Mouse (Mus musculus) neural tube, embryonic 12.5 days (tissue): Measurements from ENCODE around the gene Ntm. TPM values are rescaled to one million over a fixed set of nuclear protein-coding genes. Genes with fewer than 3 reads are reported as not detected.
A peak's percentile ranks its signal among the peaks of the same experiment; 100 is the strongest.

ENCODE experiments used
- ATAC-seq: fragments of 200-750 bp; cut with Nextera tagmentation; 2 replicates; pipeline ENCODE4 v1.8.0; 2017; ENCODE audit warnings: low read depth, mild to moderate bottlenecking, moderate TSS enrichment, moderate library complexity; ENCODE audit not compliant: low FRiP score
- H3K27ac ChIP-seq: fragments of 300-500 bp; sonication (generic); 2 replicates; pipeline ENCODE4 v1.5.1; 2016
- H3K27me3 ChIP-seq: fragments of 300-500 bp; sonication (generic); replicated peaks from 2 replicates; pipeline ENCODE4 v1.6.1; 2016; ENCODE audit warnings: mild to moderate bottlenecking
- H3K36me3 ChIP-seq: fragments of 300-500 bp; sonication (generic); 2 replicates; pipeline ENCODE4 v1.6.1; 2016; ENCODE audit warnings: mild to moderate bottlenecking
- H3K4me1 ChIP-seq: fragments of 300-500 bp; sonication (generic); 2 replicates; pipeline ENCODE4 v1.6.1; 2016
- H3K4me2 ChIP-seq: fragments of 300-500 bp; sonication (generic); replicated peaks from 2 replicates; pipeline ENCODE4 v1.6.1; 2016; ENCODE audit warnings: mild to moderate bottlenecking
- H3K4me3 ChIP-seq: fragments of 300-500 bp; sonication (generic); 2 replicates; pipeline ENCODE4 v1.5.1; 2016
- H3K9ac ChIP-seq: fragments of 300-500 bp; sonication (generic); 2 replicates; pipeline ENCODE4 v1.6.1; 2016; ENCODE audit warnings: mild to moderate bottlenecking
- H3K9me3 ChIP-seq: fragments of 300-500 bp; sonication (generic); 2 replicates; pipeline ENCODE4 v1.6.1; 2016; ENCODE audit warnings: mild to moderate bottlenecking
- WGBS: fragments of 180-500 bp; shearing (Covaris S2); methylation state at CpG from one replicate; pipeline ENCODE4 v1.1.7; 2016; 5-methylcytosine and 5-hydroxymethylcytosine counted together
- polyA plus RNA-seq: library from polyadenylated mRNA; unstranded; fragments of >200 nt; fragmentation: Nextera tagmentation; extraction: Ambion mirVana; gene quantifications from 2 replicates; pipeline ENCODE4 v1.2.1, GENCODE M21; 2016

Ntm gene
- polyA plus RNA-seq, 1 experiment from 2014 or later: 68.6 TPM

DNA sequence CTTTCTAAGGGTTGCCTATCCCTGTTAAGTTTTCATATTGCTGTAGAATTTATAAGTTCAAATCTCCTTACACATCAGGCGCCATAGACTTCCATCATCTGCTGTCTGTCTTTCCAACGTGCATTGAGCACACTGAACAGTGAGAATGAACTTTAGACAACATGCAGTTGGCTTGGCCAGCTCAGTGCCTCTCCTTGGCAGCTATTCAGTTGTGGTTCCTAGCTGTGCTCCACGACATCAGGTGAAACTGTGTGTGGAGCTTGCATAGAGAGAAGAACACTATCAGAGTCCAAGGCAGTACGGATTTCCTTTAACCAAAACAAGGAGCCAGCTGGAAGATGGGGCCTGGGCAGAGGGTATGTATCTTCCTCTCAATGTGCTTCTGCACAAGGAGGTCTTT is 199.6 kb downstream of the Ntm start:
- no peak overlapping the region for H3K4me3 ChIP-seq
- no peak overlapping the region for H3K9ac ChIP-seq
- H3K36me3 ChIP-seq: no peaks in the 10 kb centered on the region
- no peaks in the 10 kb centered on the region for H3K27me3 ChIP-seq
- no peak for ATAC-seq
- H3K4me1 ChIP-seq: 0 out of 2 replicates have a peak, but pooled peaks cover 3% of the 10 kb centered on the region
- H3K9me3 ChIP-seq: no peaks in the 10 kb centered on the region
- no peak overlapping the region for H3K4me2 ChIP-seq
- no peak overlapping the region for H3K27ac ChIP-seq
- WGBS: 86% methylated on average over 4 of the region's 4 CpGs

DNA sequence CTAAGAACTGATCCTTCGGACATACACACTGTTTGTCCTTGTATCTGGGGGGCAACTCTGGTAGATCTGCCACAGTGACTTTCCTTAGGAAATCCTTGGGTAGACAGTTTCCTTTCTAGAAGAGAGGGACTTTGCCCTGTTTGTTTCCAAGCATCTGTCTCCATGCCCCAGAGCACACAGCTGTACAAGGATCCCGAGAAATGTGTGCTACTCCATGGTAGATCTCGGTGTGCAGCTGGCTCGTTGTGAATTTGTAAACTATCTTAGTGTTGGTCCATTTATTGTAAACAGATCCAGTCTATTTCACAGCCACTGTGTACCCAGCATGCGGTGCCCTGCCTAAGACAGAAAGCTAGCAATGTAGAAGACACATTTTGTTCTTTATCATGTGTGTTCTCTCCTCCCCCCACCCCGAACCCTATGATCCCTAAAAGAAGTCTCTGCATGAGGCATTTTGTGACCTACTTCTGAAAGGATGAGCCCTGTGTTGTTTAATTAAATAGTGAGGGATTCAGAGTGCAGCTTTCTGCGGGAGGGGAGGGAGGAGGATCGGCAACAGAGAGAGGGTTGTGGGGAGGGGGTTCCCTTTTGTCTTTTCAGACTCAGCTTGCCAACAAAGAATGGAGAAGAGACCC is 200.9 kb downstream of the Ntm start:
- Histone ChIP-seq H3K4me3 (no peak overlapping the region), H3K9me3 (no peaks in the 10 kb centered on the region), H3K9ac (no peak overlapping the region), H3K27me3 (no peaks in the 10 kb centered on the region), H3K4me2 (no peak overlapping the region), H3K36me3 (no peaks in the 10 kb centered on the region), H3K27ac (no peak overlapping the region), H3K4me1 (0 out of 2 replicates have a peak, but pooled peaks cover 3% of the 10 kb centered on the region)
- 43% methylated on average over 8 of the region's 8 CpGs for WGBS
- ATAC-seq: no peak

DNA sequence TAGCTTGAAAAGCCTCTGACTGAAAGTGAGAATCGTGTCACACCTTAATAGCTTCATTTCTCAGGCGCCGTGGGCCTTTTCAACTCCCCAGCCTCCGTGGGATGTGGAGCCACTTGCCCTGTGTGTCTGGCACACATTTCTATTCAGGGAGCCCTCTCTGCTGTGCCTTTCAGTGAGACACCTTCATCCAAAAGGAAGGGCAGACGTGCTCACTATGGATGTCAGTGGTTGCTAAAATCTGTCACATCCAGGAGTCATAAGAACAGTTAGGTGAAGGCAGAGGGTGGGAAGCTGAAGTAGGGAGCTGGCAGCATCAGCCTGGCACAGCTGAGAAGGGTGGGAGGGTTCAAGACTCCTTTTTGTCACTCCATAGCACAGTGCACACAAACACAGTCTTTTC is 201.4 kb downstream of the Ntm start:
- H3K4me1 ChIP-seq: 0 out of 2 replicates have a peak, but pooled peaks cover 3% of the 10 kb centered on the region
- H3K9me3 ChIP-seq: no peaks in the 10 kb centered on the region
- no peak overlapping the region for H3K4me3 ChIP-seq
- no peaks in the 10 kb centered on the region for H3K27me3 ChIP-seq
- H3K9ac ChIP-seq: no peak overlapping the region
- H3K27ac ChIP-seq: no peak overlapping the region
- H3K36me3 ChIP-seq: no peaks in the 10 kb centered on the region
- WGBS: 89% methylated on average over 5 of the region's 5 CpGs
- no peak overlapping the region for H3K4me2 ChIP-seq
- ATAC-seq: no peak

DNA sequence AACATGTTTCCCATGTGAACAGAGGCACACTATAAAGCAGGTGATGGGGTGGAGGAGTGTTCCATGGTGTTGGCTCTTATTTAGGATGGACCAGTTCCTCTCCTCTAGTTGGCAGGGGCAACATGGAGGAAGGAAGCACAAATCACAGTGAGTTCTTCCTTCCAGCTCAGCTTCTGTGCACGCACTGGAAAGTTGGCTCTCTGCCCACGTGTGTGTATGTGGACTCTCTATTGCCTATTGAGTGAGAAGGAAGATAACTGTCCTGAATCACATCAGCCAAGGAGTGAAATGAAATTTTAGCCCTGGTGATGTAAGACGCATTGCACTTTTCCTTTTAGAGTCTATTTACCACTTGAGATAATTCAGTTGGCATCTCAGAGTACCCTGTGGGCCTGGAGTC is 203.0 kb downstream of the Ntm start:
- ATAC-seq: no peak
- Histone ChIP-seq H3K4me3 (no peak overlapping the region), H3K9ac (no peak overlapping the region), H3K27ac (no peak overlapping the region), H3K27me3 (no peaks in the 10 kb centered on the region), H3K36me3 (no peaks in the 10 kb centered on the region), H3K4me1 (0 out of 2 replicates have a peak, but pooled peaks cover 3% of the 10 kb centered on the region), H3K9me3 (no peaks in the 10 kb centered on the region), H3K4me2 (no peak overlapping the region)
- 81% methylated on average over 3 of the region's 3 CpGs for WGBS

GRCm38 (mm10) chr9:29759060-29759459 is 203.9 kb downstream of the Ntm start:
- H3K4me1 ChIP-seq: 0 out of 2 replicates have a peak, but pooled peaks cover 3% of the 10 kb centered on the region
- H3K36me3 ChIP-seq: no peaks in the 10 kb centered on the region
- H3K4me3 ChIP-seq: no peak overlapping the region
- H3K4me2 ChIP-seq: no peak overlapping the region
- no peaks in the 10 kb centered on the region for H3K9me3 ChIP-seq
- H3K27ac ChIP-seq: no peak overlapping the region
- no peak for ATAC-seq
- H3K27me3 ChIP-seq: no peaks in the 10 kb centered on the region
- H3K9ac ChIP-seq: no peak overlapping the region
- WGBS: 84% methylated on average over 2 of the region's 2 CpGs

GRCm38 (mm10) chr9:29754374-29754773 is 208.6 kb downstream of the Ntm start:
- ATAC-seq: no peak
- H3K4me3 ChIP-seq: no peak overlapping the region
- H3K9me3 ChIP-seq: no peaks in the 10 kb centered on the region
- no peak overlapping the region for H3K9ac ChIP-seq
- no peaks in the 10 kb centered on the region for H3K36me3 ChIP-seq
- peaks cover 14% of the 10 kb centered on the region for H3K4me1 ChIP-seq
- no peak overlapping the region for H3K4me2 ChIP-seq
- H3K27ac ChIP-seq: no peak overlapping the region
- H3K27me3 ChIP-seq: no peaks in the 10 kb centered on the region

DNA sequence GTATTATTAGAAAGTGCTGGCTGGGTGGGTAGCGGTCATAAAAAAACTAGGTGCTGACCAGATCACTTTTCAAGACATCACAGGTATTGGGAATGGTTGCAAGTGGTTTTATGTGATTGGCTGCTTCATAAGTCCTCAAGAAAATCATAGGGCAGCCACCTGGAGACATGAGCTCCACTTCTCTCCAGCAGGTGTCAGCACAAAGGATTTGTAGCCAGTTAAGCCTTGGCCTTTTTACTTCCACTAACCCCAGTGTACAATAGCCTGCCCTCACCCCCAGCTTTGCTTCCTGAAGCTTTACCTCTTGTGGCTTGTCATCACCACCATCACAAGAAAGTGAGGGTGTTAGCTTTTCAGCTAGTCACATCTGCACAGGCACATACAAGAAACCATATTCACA is 211.5 kb downstream of the Ntm start:
- no peak overlapping the region for H3K4me2 ChIP-seq
- no peaks in the 10 kb centered on the region for H3K27me3 ChIP-seq
- peak; percentile 32; the same call in 1 of the 2 replicates for ATAC-seq
- no peak overlapping the region for H3K4me3 ChIP-seq
- no peaks in the 10 kb centered on the region for H3K9me3 ChIP-seq
- peaks cover 14% of the 10 kb centered on the region for H3K4me1 ChIP-seq
- no peaks in the 10 kb centered on the region for H3K36me3 ChIP-seq
- no peak overlapping the region for H3K9ac ChIP-seq
- 64% methylated on average over 1 of the region's 1 CpGs for WGBS
- no peak overlapping the region for H3K27ac ChIP-seq

- Histone ChIP-seq H3K9ac (no peak overlapping the region; the same call in 1 of the 2 replicates), H3K4me2 (peak overlapping the region; percentile 52), H3K36me3 (no peaks in the 10 kb centered on the region), H3K4me3 (no peak overlapping the region), H3K27me3 (no peaks in the 10 kb centered on the region), H3K4me1 (peaks cover 14% of the 10 kb centered on the region), H3K27ac (no peak overlapping the region), H3K9me3 (0 out of 2 replicates have a peak, but pooled peaks cover 4% of the 10 kb centered on the region)
- 16% methylated on average over 15 of the region's 15 CpGs for WGBS
- ATAC-seq: peak; percentile 73
These were observed 212.4 kb downstream of the Ntm start for GRCm38 (mm10) chr9:29750371-29751014.

DNA sequence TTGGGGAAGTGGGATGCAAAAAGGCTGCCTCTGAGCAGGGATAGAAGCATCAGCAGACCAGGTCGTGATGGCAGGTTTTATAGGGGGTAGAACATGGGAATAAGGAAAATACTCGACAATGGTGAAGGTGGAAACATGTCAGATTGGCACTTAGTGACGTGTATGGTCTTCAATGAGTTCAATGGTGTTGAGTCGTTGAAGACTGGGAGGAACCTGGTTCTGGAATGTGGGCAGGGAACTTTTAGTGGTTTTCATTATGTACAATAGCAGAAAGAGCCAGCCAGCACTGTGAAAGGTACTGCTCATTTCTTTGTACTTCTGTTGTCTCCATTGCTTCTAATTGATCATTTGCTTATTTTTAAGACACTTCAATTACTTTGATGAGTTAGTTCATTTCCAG is 214.9 kb downstream of the Ntm start:
- H3K4me1 ChIP-seq: peaks cover 14% of the 10 kb centered on the region
- no peaks in the 10 kb centered on the region for H3K27me3 ChIP-seq
- H3K27ac ChIP-seq: no peak overlapping the region
- no peak overlapping the region for H3K4me2 ChIP-seq
- 0 out of 2 replicates have a peak, but pooled peaks cover 4% of the 10 kb centered on the region for H3K9me3 ChIP-seq
- H3K9ac ChIP-seq: no peak overlapping the region
- H3K36me3 ChIP-seq: no peaks in the 10 kb centered on the region
- 79% methylated on average over 4 of the region's 4 CpGs for WGBS
- no peak overlapping the region for H3K4me3 ChIP-seq
- no peak for ATAC-seq

DNA sequence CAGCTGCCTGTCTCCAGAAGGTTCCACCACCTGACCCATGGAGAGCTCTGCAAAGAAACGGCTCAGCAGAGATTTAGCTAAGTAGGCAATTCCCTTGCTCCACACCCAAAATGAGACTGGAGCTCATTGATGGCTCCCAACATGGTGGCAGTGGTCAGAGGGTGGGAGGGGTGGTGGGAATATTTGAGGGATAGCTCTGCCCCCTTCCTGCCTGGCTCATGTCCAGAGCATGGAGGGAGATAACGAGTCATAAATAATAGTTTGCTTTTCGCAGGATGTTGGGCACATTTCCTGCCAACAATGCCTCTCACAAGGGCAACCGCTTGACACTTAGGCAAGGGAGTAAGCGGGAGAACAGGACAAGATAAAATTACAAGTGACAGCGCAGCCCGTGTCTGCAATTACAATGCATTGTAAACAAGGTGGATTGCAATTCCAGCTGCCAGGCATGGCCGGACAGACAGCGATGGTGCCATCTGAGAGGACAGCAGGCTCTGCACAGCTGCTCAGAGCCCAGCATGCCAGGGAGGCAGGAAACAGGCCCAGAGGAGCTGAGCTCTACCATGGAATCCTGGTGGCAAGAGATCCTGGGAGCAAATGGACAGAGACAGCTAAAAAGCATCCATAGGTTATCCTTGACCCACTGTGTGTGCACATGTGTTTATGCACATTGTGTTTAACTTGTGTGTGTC is 224.0 kb downstream of the Ntm start:
- Histone ChIP-seq H3K27me3 (no peaks in the 10 kb centered on the region), H3K9me3 (no peaks in the 10 kb centered on the region), H3K4me2 (no peak overlapping the region), H3K9ac (no peak overlapping the region), H3K4me3 (no peak overlapping the region), H3K27ac (no peak overlapping the region), H3K4me1 (no peaks in the 10 kb centered on the region), H3K36me3 (no peaks in the 10 kb centered on the region)
- no peak for ATAC-seq
- 82% methylated on average over 9 of the region's 9 CpGs for WGBS

- 29% methylated on average over 3 of the region's 3 CpGs for WGBS
- no peak overlapping the region for H3K4me3 ChIP-seq
- H3K4me2 ChIP-seq: no peak overlapping the region
- H3K27me3 ChIP-seq: no peaks in the 10 kb centered on the region
- no peaks in the 10 kb centered on the region for H3K36me3 ChIP-seq
- H3K27ac ChIP-seq: no peak overlapping the region
- H3K9me3 ChIP-seq: no peaks in the 10 kb centered on the region
- H3K4me1 ChIP-seq: no peaks in the 10 kb centered on the region
- no peak for ATAC-seq
- H3K9ac ChIP-seq: no peak overlapping the region
These were observed 226.9 kb downstream of the Ntm start for GRCm38 (mm10) chr9:29736031-29736430.

GRCm38 (mm10) chr9:29732895-29733294 is 230.0 kb downstream of the Ntm start:
- no peaks in the 10 kb centered on the region for H3K36me3 ChIP-seq
- no peak overlapping the region for H3K4me2 ChIP-seq
- 85% methylated on average over 3 of the region's 3 CpGs for WGBS
- no peaks in the 10 kb centered on the region for H3K27me3 ChIP-seq
- H3K27ac ChIP-seq: no peak overlapping the region
- H3K4me3 ChIP-seq: no peak overlapping the region
- H3K4me1 ChIP-seq: 0 out of 2 replicates have a peak, but pooled peaks cover 3% of the 10 kb centered on the region
- no peaks in the 10 kb centered on the region for H3K9me3 ChIP-seq
- no peak overlapping the region for H3K9ac ChIP-seq
- ATAC-seq: no peak
